Mouse (Mus musculus) mouse trophoblast stem cell (cell line): ENCODE results near the gene Eif4g3.

ENCODE experiments used
- in situ Hi-C, 2 experiments: fragments of 300-500 bp; cut with MseI, MboI; formaldehyde crosslinking; loops; 2 replicates in 1 of 2; 3 replicates in 1 of 2; pipeline ENCODE4 v1.15.1; 2025

Eif4g3 gene

GRCm38 (mm10) chr4:138217441-138217840 lies 224.6 kb downstream of the Eif4g3 start:
- in situ Hi-C loops = no loop called here

- in situ Hi-C loops = no loop called here
Measured at GRCm38 (mm10) chr4:138217951-138218685, 225.3 kb downstream of the Eif4g3 start.

- in situ Hi-C loops = no loop called here
Measured at GRCm38 (mm10) chr4:138219331-138219730, 226.5 kb downstream of the Eif4g3 start.

- in situ Hi-C loops = no loop called here
Measured at GRCm38 (mm10) chr4:138220761-138221160, 227.9 kb downstream of the Eif4g3 start.

GRCm38 (mm10) chr4:138221406-138221805 lies 228.6 kb downstream of the Eif4g3 start:
- in situ Hi-C loops = no loop called here

- in situ Hi-C loops = no loop called here
Measured at GRCm38 (mm10) chr4:138222396-138222795, 229.6 kb downstream of the Eif4g3 start.

GRCm38 (mm10) chr4:138223623-138224022 lies 230.8 kb downstream of the Eif4g3 start:
- in situ Hi-C loops = no loop called here

- in situ Hi-C loops = no loop called here
Measured at GRCm38 (mm10) chr4:138246756-138247665, 254.2 kb downstream of the Eif4g3 start.

- in situ Hi-C loops = no loop called here
Measured at GRCm38 (mm10) chr4:138250088-138250960, 257.5 kb downstream of the Eif4g3 start, which contains the start of the genes Sh2d5 and Kif17. Sh2d5 (plus strand) TSS chr4:138250403. Kif17 (plus strand) TSS chr4:138250435.

GRCm38 (mm10) chr4:138251819-138252218 lies 259.0 kb downstream of the Eif4g3 start:
- in situ Hi-C loops = no loop called here

GRCm38 (mm10) chr4:138252231-138252630 lies 259.4 kb downstream of the Eif4g3 start:
- in situ Hi-C loops = no loop called here

- in situ Hi-C loops = no loop called here
Measured at GRCm38 (mm10) chr4:138257116-138257687, 264.4 kb downstream of the Eif4g3 start.
